Mouse (Mus musculus) intestine, embryonic 14.5 days (tissue): ENCODE results near the gene Rce1. TPM values are rescaled to one million over a fixed set of nuclear protein-coding genes. Genes with fewer than 3 reads are reported as not detected.

Source experiments
- ATAC-seq: fragments of 200-750 bp; cut with Nextera tagmentation; replicated peaks from 2 replicates; pipeline ENCODE4 v1.8.0; 2017; ENCODE audit warnings: low read depth, moderate number of reproducible peaks, moderate TSS enrichment, moderate library complexity; ENCODE audit not compliant: low FRiP score, low TSS enrichment
- DNase-seq: peaks from one replicate; pipeline ENCODE4 v3.0.0-alpha.2; 2018; ENCODE audit warnings: low spot score
- H3K27ac ChIP-seq: fragments of 300-500 bp; sonication (generic); 2 replicates; pipeline ENCODE4 v1.5.1; 2014; ENCODE audit warnings: low read depth, mild to moderate bottlenecking, control low read depth
- H3K27me3 ChIP-seq: fragments of 300-500 bp; sonication (generic); replicated peaks from 2 replicates; pipeline ENCODE4 v1.6.1; 2014; ENCODE audit warnings: low read length, control low read depth; ENCODE audit not compliant: control insufficient read depth, insufficient read depth
- H3K36me3 ChIP-seq: fragments of 300-500 bp; sonication (generic); 2 replicates; pipeline ENCODE4 v1.6.1; 2014; ENCODE audit warnings: low read length, control low read depth; ENCODE audit not compliant: control insufficient read depth, insufficient read depth
- H3K4me1 ChIP-seq: fragments of 300-500 bp; sonication (generic); replicated peaks from 2 replicates; pipeline ENCODE4 v1.6.1; 2014; ENCODE audit warnings: low read length, control low read depth, mixed read lengths; ENCODE audit not compliant: control insufficient read depth, insufficient read depth
- H3K4me2 ChIP-seq: fragments of 300-500 bp; sonication (generic); 2 replicates; pipeline ENCODE4 v1.6.1; 2014; ENCODE audit warnings: low read length
- H3K4me3 ChIP-seq: fragments of 300-500 bp; sonication (generic); 2 replicates; pipeline ENCODE4 v1.5.1; 2014; ENCODE audit warnings: low read depth, low read length, control low read depth, mixed read lengths
- H3K9ac ChIP-seq: fragments of 300-500 bp; sonication (generic); 2 replicates; pipeline ENCODE4 v1.6.1; 2014; ENCODE audit warnings: mild to moderate bottlenecking, low read length
- H3K9me3 ChIP-seq: fragments of 300-500 bp; sonication (generic); 2 replicates; pipeline ENCODE4 v1.6.1; 2016; ENCODE audit warnings: low read length, control low read depth; ENCODE audit not compliant: control insufficient read depth
- WGBS: fragments of 180-500 bp; shearing (Covaris S2); extraction: QIAGEN DNeasy Blood & Tissue Kit; methylation state at CpG from one replicate; pipeline ENCODE4 v1.1.7; 2014; 5-methylcytosine and 5-hydroxymethylcytosine counted together
- polyA plus RNA-seq: library from polyadenylated mRNA; unstranded; fragments of >200 nt; fragmentation: Nextera tagmentation; extraction: Ambion mirVana; gene quantifications from 2 replicates; pipeline ENCODE4 v1.2.1, GENCODE M21; 2014

Rce1 gene
- polyA plus RNA-seq, 1 experiment from 2014 or later: 75.3 TPM

DNA sequence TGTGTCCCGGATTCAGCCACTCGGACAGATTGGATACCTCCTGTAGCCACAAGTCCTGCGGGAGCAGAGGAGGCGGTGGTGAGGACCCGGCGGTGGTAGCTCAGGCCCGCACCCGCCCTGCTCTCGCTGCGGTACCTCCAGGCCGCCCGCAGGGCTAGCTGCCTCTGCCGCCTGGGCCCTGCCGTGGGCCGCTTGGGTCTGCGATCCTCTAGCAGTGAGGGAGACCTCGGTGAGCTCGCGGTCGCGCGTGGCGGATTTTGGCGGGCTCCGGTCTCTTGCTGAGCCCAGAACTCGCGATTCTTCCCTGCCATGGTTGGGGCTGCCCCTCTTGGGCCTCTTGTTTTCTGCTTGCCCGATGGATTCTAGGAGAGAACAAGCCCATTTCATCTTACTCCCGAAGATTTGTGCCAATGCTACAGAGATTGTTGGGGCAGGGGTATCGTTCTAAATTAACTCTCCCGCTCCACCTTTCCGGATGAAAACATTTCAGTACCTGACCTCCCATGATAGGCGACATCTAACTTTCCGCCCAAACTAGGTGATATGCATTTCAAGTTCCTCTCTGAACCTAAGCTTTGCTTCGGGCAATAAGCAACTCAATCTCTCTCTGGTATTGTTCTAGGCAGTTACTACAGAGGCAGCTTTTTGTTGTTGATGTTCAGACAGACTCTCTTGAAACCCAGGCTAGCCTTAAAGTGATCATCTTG is 541 bp upstream of the Rce1 start:
- peak overlapping the region; percentile 85 for H3K4me3 ChIP-seq
- peak overlapping the region; percentile 89 for H3K27ac ChIP-seq
- no peaks in the 10 kb centered on the region for H3K27me3 ChIP-seq
- ATAC-seq: peak; percentile 68
- H3K9ac ChIP-seq: peak overlapping the region; percentile 87
- peaks cover 11% of the 10 kb centered on the region for H3K4me1 ChIP-seq
- peak overlapping the region; percentile 85 for H3K4me2 ChIP-seq
- H3K36me3 ChIP-seq: peaks cover 30% of the 10 kb centered on the region
- 2% methylated on average over 35 of the region's 35 CpGs for WGBS
- no peak for DNase-seq
- no peaks in the 10 kb centered on the region for H3K9me3 ChIP-seq

DNA sequence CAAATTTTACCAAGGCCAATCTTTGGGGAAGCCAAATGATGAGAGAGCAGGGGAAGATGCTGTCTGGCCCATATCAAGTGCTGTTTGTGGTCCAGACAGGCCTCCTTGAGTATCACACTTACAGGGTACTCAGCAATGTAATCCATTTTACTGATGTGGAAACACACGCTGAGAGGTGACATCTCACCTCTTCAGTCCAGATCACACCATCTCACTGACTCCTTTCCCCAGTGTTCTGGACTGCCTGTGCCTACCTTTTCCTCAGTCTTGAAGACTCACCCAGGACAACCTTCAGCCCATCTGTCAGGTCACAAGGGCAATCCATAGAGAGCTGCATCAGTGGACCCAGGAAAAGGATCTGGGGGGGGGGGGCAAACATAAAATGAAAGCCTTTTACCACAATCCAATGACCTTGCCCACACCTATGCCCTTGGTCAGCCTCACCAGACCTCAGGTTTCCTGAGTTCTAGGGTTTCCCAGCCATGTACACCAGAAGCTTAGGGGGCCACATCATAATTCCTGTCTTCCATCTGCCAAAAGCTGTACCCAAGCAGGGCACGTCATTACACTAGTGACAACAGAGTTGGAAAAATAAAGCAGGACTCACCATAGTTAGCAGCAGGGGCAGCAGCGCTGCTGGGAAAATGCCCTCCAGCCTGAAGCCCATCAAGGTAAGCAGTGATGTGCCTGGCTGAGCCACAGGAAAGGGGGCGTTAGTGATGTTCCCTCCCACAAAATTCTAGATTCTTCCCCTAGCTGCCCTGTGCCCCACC is 849 bp downstream of the Rce1 start:
- Histone ChIP-seq H3K27ac (peak overlapping the region; percentile 89; the same call in 1 of the 2 replicates), H3K4me3 (peak overlapping the region; percentile 85), H3K9ac (peak overlapping the region; percentile 87), H3K4me2 (peak overlapping the region; percentile 79), H3K4me1 (peaks cover 11% of the 10 kb centered on the region), H3K9me3 (no peaks in the 10 kb centered on the region), H3K36me3 (peaks cover 33% of the 10 kb centered on the region), H3K27me3 (no peaks in the 10 kb centered on the region)
- DNase-seq: no peak
- 32% methylated on average over 4 of the region's 4 CpGs for WGBS
- ATAC-seq: no peak

GRCm38 (mm10) chr19:4624006-4624405 is 1.4 kb downstream of the Rce1 start:
- WGBS: 95% methylated on average over 12 of the region's 12 CpGs
- Histone ChIP-seq H3K27me3 (no peaks in the 10 kb centered on the region), H3K9ac (no peak overlapping the region), H3K9me3 (no peaks in the 10 kb centered on the region), H3K4me1 (peaks cover 11% of the 10 kb centered on the region), H3K27ac (no peak overlapping the region), H3K36me3 (peaks cover 33% of the 10 kb centered on the region), H3K4me3 (no peak overlapping the region), H3K4me2 (no peak overlapping the region)
- ATAC-seq (no peak), DNase-seq (no peak)

- ATAC-seq (no peak), DNase-seq (no peak)
- Histone ChIP-seq H3K4me3 (no peak overlapping the region), H3K4me2 (no peak overlapping the region), H3K27me3 (no peaks in the 10 kb centered on the region), H3K9me3 (no peaks in the 10 kb centered on the region), H3K36me3 (peaks cover 33% of the 10 kb centered on the region), H3K27ac (no peak overlapping the region), H3K9ac (no peak overlapping the region), H3K4me1 (peaks cover 11% of the 10 kb centered on the region)
- WGBS: 96% methylated on average over 9 of the region's 9 CpGs
These were observed 2.0 kb downstream of the Rce1 start for GRCm38 (mm10) chr19:4623419-4623818.

- peaks cover 11% of the 10 kb centered on the region for H3K4me1 ChIP-seq
- no peaks in the 10 kb centered on the region for H3K27me3 ChIP-seq
- H3K27ac ChIP-seq: no peak overlapping the region
- no peak overlapping the region for H3K4me2 ChIP-seq
- DNase-seq: no peak
- 88% methylated on average over 5 of the region's 5 CpGs for WGBS
- H3K4me3 ChIP-seq: no peak overlapping the region
- no peak for ATAC-seq
- peaks cover 33% of the 10 kb centered on the region for H3K36me3 ChIP-seq
- no peaks in the 10 kb centered on the region for H3K9me3 ChIP-seq
- no peak overlapping the region for H3K9ac ChIP-seq
These were observed 2.7 kb downstream of the Rce1 start for GRCm38 (mm10) chr19:4622780-4623179.

DNA sequence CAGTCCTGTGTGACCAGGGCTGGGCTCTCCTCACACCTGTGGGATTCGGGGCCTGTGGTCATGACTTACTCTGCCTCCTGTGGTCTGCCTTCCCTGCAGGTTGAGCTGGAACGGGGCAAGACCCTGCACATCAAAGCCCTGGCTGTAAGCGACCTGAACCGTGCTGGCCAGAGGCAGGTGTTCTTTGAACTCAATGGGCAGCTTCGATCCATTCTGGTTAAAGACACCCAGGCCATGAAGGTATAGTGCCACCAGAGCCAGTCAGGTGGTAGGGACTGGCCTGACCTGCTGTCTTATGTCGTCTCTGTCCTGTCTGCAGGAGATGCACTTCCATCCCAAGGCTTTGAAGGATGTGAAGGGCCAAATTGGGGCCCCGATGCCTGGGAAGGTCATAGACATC is 4.7 kb downstream of the Rce1 start:
- no peak overlapping the region for H3K4me2 ChIP-seq
- no peak for DNase-seq
- WGBS: 86% methylated on average over 7 of the region's 7 CpGs
- no peak for ATAC-seq
- H3K27ac ChIP-seq: no peak overlapping the region
- H3K9me3 ChIP-seq: no peaks in the 10 kb centered on the region
- H3K27me3 ChIP-seq: no peaks in the 10 kb centered on the region
- no peak overlapping the region for H3K9ac ChIP-seq
- peaks cover 4% of the 10 kb centered on the region; the same call in 1 of the 2 replicates for H3K4me1 ChIP-seq
- H3K36me3 ChIP-seq: peaks cover 33% of the 10 kb centered on the region
- no peak overlapping the region for H3K4me3 ChIP-seq

GRCm38 (mm10) chr19:4619461-4619860 is 6.0 kb downstream of the Rce1 start:
- WGBS: 78% methylated on average over 10 of the region's 10 CpGs
- no peaks in the 10 kb centered on the region for H3K27me3 ChIP-seq
- H3K27ac ChIP-seq: no peak overlapping the region
- no peak overlapping the region for H3K4me2 ChIP-seq
- ATAC-seq (no peak), DNase-seq (no peak)
- no peak overlapping the region for H3K9ac ChIP-seq
- H3K36me3 ChIP-seq: peaks cover 33% of the 10 kb centered on the region
- H3K9me3 ChIP-seq: no peaks in the 10 kb centered on the region
- peaks cover 5% of the 10 kb centered on the region for H3K4me1 ChIP-seq
- no peak overlapping the region for H3K4me3 ChIP-seq

DNA sequence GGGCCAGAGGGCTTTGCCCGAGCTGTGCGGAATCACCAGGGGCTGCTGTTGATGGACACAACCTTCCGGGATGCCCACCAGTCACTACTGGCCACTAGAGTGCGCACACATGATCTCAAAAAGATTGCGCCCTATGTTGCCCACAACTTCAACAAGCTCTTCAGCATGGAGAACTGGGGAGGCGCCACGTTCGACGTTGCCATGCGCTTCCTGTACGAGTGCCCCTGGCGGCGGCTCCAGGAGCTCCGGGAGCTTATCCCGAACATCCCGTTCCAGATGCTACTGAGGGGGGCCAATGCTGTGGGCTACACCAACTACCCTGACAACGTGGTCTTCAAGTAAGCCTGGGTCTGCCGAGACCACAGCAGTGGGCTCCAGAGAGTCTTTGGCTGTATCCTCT is 7.3 kb downstream of the Rce1 start:
- WGBS: 40% methylated on average over 18 of the region's 18 CpGs
- no peak for ATAC-seq

More for the DNA sequence above, 7.3 kb downstream of the Rce1 start:
- Histone ChIP-seq H3K4me2 (no peak overlapping the region), H3K4me3 (no peak overlapping the region), H3K36me3 (peaks cover 35% of the 10 kb centered on the region), H3K27ac (no peak overlapping the region), H3K9ac (no peak overlapping the region), H3K9me3 (no peaks in the 10 kb centered on the region), H3K27me3 (no peaks in the 10 kb centered on the region), H3K4me1 (peaks cover 8% of the 10 kb centered on the region)
- DNase-seq: no peak
